Mouse (Mus musculus) spleen, adult 12 weeks (tissue): ENCODE data around the gene Gng5.
A peak's percentile ranks its signal among the peaks of the same experiment; 100 is the strongest.

ENCODE experiments used
- DNase-seq: peaks from one replicate; pipeline ENCODE4 v3.0.0; 2022; ENCODE audit warnings: low spot score

Gng5 gene

GRCm38 (mm10) chr3:146499431-146500002 lies at the start of gene Gng5, which contains the start of gene Spata1:
Gene Gng5 (plus strand): TSS chr3:146499807.
Gene Spata1 (minus strand): TSS chr3:146499753.
- DNase-seq: peak; percentile 79

DNA sequence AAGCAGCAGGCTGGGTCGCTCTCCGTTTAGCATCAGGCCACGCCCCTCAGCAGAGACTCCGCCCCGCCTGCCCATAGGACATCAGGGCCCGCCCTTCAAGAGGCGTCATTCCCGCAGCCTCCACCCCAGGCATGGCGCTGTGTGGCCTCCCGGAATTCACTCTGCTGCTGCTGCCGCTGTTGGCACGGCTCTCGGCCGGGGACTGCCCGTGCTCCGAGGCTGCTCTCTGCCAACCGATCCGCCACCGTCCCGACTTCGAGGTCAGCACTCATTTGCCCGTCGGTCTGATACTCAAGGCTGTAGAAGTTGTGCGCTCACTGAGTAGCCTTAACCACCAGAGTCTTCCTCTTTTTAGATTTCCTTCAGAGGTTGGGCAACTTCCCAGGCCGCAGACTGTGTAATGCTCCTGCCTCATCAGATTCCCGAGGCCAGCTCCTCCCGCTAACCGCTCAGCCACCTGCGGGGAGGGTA lies 49.2 kb upstream of the Gng5 start:
- peak; percentile 85 for DNase-seq

GRCm38 (mm10) chr3:146451375-146451774 lies 48.2 kb upstream of the Gng5 start:
- DNase-seq: no peak

GRCm38 (mm10) chr3:146462939-146463338 lies 36.7 kb upstream of the Gng5 start:
- no peak for DNase-seq

GRCm38 (mm10) chr3:146469226-146469625 lies 30.4 kb upstream of the Gng5 start:
- no peak for DNase-seq

- no peak for DNase-seq
These were observed 26.9 kb upstream of the Gng5 start for GRCm38 (mm10) chr3:146472657-146473056.

- DNase-seq: no peak
These were observed 25.9 kb upstream of the Gng5 start for GRCm38 (mm10) chr3:146473741-146474140.

- no peak for DNase-seq
These were observed 25.2 kb upstream of the Gng5 start for GRCm38 (mm10) chr3:146474428-146474827.

DNA sequence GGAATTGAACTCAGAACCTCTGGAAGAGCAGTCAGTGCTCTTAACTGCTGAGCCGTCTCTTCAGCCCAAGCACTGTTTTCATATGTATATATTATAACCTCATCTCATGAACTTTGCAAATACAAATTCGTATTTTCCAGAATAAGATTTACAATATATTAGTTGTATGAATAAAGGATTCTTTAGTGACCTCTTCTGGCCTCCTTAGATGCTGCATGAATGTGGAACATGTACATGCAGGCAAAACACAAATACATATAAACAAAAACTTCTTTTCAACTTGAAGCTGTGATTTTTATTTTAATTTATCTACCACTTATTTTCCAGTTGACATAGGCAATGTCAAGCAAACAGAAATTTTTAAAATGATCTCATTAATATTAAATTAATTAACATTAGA lies 17.6 kb upstream of the Gng5 start:
- no peak for DNase-seq

GRCm38 (mm10) chr3:146486464-146486863 lies 13.1 kb upstream of the Gng5 start:
- DNase-seq: no peak

GRCm38 (mm10) chr3:146494941-146495340 lies 4.7 kb upstream of the Gng5 start:
- DNase-seq: no peak

DNA sequence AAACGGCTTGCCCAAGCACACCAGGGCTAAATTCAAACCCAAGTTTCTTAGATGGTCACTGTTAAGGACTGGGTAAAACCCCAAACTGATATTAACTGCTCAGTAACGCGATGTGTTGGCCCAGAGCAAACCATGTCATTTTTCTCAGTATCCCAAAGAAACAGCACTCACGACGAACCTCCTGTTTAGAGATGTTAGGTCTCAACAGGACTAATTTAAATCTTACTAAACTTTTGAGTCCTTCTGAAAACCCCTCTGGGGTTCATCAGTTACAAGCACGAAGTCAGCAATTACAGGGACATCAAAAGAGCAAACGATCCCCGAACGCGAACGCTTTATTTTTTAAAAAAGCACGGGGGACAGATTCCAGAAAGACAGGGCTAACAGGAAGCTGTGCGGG lies 618 bp upstream of the Gng5 start:
- DNase-seq: no peak

GRCm38 (mm10) chr3:146500003-146500809 lies 599 bp downstream of the Gng5 start:
- peak; percentile 61 for DNase-seq

DNA sequence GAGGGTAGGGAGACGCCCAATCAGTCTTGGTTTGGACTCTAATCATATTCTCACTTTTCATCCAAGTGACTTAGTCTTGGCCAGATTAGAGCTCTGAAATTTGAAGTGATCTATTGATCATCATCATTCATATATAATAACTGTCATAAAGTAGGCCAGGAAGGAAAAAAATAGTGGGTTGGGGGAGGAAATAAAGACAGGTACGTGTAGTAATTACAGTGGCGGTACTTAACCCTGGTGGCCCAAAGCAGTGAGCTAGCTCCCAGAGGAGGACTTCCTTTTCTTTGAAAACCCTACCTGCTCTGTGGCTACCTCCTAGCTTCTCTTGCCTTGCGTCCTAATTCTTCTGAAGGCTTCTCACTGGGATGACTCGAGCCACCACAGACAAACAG lies 1.2 kb downstream of the Gng5 start:
- no peak for DNase-seq

DNA sequence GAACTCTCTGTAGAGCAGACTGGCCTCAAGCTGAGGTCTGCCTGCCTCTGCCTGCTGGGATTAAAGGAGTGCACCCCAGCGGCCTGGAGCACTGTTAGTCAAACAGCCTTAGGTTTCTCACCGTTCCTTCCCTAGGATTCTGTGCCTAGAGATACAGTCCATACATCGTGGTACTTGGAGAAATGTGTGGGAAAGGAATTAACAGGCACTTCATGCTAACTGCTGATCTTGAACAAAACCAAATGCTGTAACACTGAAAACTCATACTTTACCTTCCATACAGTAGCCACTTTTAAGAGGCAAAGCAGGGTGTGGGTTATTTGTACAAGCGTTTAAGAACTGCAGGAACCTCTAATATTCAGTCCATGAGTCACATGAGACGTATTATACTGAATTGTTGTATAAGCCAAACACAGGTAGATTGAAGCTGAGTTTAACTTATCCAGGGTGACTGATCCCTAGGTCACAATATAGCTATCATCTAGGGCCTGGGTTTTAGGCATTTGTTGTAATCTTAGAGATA lies 2.1 kb downstream of the Gng5 start:
- DNase-seq: no peak

- DNase-seq: no peak
These were observed 7.1 kb downstream of the Gng5 start for GRCm38 (mm10) chr3:146506711-146507110.

- DNase-seq: no peak
These were observed 20.7 kb downstream of the Gng5 start for GRCm38 (mm10) chr3:146520226-146520797.

GRCm38 (mm10) chr3:146520798-146521651 lies 21.4 kb downstream of the Gng5 start, which contains the start of gene Rpf1:
Gene Rpf1 (minus strand): TSS chr3:146521429.
- peak; percentile 78 for DNase-seq

DNA sequence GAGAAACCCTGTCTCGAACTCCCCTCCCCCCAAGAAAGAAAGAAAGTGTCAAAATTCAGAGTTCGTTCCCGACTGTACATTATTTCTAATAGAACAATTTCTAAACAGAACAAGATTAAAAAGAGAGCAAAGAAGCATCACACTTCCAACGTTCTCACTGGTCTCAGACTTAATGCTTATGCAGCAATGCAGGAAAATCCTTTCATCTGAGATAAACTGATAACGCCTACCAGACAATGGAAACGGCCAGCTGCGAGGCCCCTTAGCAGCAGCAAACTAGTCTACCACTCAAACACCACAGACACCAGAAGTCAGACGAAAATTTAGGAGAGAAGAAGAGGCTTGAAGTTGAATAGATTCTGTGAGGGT lies 22.0 kb downstream of the Gng5 start:
- no peak for DNase-seq

DNA sequence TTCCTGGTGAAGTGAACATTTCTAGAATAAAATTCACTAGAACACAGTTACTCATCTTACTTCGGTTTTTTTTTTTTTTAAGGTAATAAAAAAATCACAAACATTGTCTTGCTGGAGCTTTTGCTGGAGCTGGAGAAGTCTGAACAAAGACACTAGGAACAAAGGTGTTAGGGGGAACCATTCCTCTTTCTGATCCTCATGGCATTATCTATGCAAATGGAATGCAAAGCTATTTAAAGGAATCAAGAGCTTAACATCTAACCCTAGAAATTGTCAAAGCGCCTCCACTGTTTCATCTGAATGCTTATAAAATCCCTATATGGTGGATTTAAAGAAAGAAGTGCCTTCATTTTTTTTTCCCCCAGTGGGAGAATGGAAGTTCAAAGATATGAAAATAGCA lies 28.7 kb downstream of the Gng5 start:
- no peak for DNase-seq

DNA sequence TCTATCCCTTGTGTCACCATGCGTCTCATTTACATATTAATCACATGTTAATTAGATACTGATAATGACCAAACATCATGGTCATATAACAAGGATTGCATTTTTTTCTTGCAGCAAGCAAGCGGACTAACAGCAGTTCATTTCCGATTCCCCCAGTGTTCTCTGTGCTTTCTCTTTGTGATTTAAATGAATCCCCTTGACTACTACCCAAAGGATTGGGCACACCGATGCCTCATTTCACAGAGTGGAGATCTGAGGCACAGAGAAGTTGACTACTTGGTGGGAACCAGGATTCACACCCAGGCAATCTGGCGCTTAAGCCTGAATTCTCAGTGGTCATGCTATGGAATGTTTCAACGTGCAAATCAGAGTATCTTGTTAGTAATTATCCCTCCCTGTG lies 35.4 kb downstream of the Gng5 start:
- no peak for DNase-seq
